Mouse (Mus musculus): Measurements from ENCODE around the gene Cactin.

DNA sequence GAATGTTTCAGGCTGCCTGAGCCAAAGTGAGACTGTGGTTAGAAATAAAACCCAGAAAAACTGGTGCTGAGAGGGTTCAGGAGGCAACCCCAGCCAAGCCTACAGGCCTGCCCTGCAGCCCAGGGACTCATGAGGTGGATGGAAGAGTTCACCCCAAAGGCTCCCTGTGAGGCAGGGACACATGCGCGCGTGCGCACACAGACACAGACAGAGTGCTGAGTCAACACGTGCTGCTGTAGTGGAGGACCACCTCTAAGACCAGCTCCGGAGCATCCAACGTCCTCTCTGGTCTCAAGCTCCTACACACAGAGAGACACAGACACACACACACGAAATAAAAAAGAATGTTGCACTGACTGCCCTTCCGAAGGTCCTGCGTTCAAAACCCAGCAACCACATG, 54.4 kb downstream of the Cactin start:
- no peak for TF ChIP-seq MAX (IDR thresholded peaks at IDR 0.05)
- no peak for TF ChIP-seq CTCF (IDR thresholded peaks at IDR 0.05; ENCODE audit: control insufficient read depth, insufficient read depth, insufficient read length)
- no peak for TF ChIP-seq MYOD1 (IDR thresholded peaks at IDR 0.05; ENCODE audit: control insufficient read depth, insufficient read length, low read depth)
- TF ChIP-seq USF1 (IDR thresholded peaks at IDR 0.05; ENCODE audit: low read depth), result no peak
